Mouse (Mus musculus) layer of hippocampus, postnatal 36 days (tissue): ENCODE measurements around the gene Epb41l2. TPM values are rescaled to one million over a fixed set of nuclear protein-coding genes. Genes with fewer than 3 reads are reported as not detected.

Source experiments
- DNase-seq, 2 experiments: peaks; one replicate each; pipeline ENCODE4 v3.0.0; 2022
- total RNA-seq, 2 experiments: library from RNA; stranded (reverse); gene quantifications; 2 replicates each; pipeline ENCODE4 v1.2.3; 2021

The Epb41l2 gene
- total RNA-seq, 2 experiments from 2014 or later: 84.6 to 89.0 TPM

DNA sequence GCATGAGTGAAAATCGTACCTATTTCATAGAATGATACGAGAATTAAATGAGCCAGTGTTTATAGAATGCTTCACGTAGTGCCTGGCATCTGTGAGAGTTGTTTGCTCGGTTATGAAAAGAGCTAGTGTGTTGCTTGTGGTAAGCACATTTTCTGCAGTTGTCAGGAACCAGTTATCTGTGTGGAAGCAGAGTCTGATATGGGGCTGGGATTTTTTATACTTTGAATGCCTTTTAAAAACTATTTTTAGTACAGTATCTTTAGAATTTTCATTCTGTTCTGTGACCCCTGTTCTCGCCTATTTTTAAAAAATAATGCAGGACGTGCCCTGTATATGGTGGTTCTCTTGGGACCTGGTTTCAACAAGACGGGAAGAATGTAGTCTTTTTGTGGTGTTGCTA is 6.1 kb downstream of the Epb41l2 start:
- no peak for DNase-seq

DNA sequence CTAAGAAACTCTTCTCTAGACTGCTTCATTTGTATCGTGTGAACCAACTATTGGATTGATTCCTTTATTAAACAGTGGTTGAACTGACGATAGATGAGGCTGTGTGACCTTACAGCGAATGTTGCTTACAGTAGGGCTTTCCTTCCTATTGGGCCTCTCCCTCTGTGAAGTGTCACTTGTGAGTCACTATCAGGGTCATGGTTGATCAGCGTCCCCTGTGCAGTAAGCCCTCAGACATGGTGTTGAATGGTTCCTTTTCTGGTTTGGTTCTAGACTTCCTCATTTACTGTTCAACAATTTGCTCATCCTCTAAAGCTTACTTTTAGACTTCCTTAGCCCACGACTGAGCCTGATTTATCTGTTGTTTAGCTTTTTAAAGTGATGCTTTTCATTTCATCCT is 7.1 kb downstream of the Epb41l2 start:
- DNase-seq: no peak

DNA sequence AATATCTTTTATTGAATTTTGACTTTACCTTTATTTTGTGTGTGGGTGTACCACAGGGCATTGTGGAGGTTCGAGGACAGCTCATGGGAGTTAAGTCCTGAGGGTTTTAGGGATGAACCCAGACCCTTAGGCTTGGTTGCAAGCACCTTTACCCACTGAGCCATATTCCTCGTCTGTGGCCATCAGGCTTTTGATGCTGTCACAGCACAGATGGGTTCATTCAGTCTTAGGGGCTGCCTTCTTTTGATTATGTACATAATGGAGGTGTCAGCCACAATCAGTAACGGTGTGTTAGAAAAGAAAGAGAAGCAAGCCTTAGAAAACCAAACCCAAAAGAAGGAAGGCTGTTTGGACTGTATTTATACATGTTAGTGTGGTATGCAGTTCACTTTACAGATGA is 9.3 kb downstream of the Epb41l2 start:
- DNase-seq: no peak

DNA sequence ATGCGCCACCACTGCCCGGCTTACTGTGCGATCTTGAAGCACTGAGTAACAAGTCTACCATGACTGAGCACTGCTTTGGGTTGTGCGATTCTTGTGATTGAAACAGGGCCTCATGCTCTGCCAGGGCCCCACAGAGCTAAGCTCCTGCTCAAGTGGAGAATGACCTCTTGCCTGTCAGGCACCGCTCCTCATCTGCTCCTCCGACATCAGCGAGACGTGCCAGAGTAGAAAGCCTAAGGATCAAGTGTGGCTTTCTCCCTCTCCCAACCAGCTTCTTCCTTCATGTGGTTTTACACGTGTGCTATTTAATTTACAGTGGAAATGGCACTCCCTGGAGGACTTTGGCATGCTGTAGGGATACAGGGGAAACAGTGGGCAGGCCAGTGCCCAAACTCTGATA is 10.1 kb downstream of the Epb41l2 start:
- DNase-seq: no peak

DNA sequence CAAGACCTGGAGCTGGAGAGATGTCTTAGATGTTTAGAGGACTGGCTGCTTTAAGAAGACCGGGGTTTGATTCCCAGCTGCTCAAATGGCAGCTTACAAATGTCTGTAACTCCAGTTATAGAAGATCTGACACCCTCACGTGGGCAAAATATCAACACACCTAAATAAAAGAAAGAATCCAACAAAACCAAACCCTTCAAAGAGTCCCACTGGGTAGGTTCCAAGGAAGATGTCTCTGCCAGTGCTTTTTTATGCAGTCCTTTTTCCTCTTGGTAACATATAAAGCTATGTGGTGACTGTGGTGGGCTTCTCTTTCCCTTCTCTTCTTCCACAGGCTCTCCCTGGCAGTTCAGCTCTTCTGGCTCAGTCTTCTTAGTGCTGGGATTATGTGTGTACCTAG is 11.7 kb downstream of the Epb41l2 start:
- no peak for DNase-seq

DNA sequence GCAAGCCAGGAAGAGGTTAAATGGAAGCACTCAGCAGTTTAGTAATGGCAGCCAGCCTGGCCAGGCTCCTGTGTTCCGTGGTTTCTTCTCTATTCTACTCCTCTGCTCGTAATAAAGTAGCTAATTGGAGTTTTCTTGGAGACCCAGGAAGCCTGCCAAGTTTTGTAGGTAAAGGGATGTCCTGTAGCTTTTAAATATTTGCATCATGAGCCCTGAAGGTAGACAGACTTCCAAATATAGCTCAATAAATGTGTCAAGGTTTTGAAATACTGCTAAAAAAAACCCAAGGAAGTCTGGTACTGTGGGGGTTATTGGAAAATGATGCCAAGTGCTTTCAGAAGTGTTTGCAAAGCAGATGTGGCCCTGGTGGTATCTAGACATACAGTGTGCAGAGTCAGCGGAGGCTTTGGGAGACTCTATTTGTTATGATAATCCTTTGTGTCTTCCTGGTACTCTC is 12.3 kb downstream of the Epb41l2 start:
- DNase-seq: no peak

DNA sequence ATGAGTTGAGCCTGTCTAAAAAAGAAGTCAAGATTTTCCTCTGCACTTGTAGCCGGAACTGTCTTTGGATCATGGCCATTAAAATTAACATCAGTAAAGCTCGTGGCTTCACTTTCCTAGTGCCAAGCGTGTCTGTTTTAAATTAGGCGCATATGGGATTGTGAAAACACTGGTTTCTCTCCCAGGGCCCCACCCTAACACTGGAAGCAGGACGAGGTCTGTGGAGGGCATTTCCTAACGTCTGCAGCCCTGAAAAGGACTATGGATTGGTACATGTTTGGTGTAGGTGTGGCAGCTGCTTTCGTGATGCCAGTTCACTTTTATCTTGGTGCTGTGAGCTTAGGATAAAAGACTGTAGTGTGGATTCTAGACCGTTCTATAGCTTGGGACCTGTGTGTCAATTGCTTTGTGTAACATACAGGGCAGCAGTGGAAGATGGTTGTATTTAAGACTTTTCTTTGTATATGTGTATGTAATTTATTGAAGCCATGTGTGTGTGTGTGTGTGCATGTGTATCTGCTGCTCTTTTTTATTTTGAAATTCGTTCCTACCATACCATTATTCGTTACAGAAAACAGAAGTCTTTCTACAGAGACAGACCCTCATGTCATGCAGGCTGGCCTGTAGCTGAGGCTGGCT is 13.0 kb downstream of the Epb41l2 start:
- no peak for DNase-seq

DNA sequence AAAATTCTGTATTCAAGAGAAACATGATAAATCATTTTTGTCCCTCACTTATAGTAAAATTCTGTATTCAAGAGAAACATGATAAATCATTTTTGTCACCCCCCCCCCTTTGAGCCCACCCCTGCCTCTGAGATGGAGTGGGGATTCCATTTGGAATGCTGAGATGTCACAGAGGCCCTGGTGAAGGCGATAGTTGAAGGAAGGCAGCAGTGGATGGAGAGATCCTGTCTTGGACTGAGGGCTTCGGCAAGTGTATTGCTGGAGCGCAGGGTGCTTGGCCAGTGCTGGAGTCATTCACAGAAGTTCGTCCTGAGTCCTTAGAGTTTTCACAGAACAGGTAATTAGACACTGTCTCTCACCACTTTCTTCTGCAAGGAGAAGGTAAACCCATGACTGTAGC is 15.4 kb downstream of the Epb41l2 start:
- no peak for DNase-seq

DNA sequence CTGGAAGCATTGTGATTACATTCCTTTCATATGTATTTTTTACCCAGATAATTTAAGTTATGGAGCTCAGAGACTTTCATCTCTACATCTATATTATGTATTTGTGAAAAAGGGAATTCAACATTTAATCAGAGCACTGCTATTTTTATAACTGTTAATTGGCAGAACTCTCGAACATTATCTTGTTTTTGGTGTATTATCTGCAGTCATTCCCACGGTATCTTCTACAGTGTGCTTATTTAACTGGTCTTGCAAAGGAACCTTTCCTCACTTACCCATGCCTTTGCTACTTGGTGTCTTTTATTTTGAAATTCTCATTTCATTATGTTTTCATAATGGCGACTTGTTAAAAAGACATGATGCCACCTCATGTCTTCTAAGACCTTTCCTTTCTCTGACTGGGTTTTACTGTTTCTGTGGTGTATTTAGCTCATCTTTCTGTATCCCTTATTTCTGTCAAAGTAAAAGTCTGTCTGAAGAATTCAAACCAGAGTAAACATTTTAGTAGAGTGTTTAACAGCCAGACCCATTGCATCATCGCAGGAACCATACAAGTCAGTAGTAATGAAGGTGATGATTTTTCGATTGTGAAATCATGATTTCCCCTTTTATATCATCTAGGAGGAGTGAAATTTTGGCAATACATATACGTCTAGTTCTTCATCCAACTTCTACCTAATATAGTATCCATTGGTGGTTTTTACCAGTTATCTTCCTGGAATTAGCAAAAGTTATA is 21.3 kb downstream of the Epb41l2 start:
- DNase-seq: no peak

DNA sequence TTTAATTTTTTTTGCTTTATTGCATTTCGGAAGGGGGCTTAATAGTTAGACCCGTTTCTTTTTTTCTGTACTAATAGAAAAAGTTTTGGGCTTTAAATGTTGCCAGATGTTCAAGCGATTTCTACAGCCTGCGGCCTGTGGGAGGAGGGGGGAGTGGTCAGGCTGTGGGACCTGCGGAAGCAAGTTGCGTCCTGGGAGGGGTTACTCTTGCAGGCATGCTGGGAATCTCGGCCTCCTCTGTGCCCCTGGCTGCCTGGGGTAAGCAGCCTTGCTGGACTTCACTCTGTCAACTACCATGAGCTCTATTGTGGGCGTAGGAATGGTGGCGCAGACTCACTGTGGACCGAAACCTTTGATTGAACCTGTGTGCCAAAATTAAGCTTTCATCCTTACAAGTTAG is 22.4 kb downstream of the Epb41l2 start:
- DNase-seq: no peak

DNA sequence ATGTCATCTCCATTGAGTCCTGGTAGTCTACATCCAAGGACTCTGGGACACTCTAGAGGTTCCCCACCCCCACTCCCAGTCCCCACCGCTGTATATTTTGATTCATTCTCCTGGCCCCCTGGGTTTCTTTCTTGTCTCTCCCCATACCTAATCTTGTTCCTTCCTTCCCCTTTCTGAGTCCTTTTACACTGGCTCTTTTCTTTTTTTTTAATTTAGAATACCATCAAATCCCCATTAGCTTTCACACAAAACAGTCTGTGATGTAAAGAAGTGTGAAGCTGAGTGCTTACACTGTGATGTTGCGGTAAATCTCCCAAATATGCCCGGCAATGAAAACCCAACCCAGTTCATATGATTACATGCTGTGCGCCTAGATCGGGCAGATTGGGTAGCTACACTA is 23.6 kb downstream of the Epb41l2 start:
- DNase-seq: no peak

DNA sequence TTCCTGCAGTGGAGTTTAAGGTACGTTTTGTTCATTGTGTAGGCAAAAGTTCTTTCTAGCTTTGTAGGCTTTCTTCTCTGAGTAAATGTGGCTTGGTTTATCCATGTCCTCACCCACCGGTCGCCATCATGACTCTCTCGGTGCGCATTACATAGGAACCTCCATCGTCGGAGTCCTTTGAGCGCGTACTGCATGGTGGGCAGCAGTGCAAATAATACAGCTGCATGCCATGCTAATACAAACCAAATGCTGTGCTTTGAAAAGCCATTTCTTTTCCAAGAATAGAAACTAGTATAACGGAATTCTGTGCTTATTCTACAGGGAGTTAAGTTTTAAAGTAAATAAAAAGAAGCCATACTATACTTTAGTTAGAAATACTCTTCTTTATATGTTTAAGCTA is 24.8 kb downstream of the Epb41l2 start:
- DNase-seq: no peak

DNA sequence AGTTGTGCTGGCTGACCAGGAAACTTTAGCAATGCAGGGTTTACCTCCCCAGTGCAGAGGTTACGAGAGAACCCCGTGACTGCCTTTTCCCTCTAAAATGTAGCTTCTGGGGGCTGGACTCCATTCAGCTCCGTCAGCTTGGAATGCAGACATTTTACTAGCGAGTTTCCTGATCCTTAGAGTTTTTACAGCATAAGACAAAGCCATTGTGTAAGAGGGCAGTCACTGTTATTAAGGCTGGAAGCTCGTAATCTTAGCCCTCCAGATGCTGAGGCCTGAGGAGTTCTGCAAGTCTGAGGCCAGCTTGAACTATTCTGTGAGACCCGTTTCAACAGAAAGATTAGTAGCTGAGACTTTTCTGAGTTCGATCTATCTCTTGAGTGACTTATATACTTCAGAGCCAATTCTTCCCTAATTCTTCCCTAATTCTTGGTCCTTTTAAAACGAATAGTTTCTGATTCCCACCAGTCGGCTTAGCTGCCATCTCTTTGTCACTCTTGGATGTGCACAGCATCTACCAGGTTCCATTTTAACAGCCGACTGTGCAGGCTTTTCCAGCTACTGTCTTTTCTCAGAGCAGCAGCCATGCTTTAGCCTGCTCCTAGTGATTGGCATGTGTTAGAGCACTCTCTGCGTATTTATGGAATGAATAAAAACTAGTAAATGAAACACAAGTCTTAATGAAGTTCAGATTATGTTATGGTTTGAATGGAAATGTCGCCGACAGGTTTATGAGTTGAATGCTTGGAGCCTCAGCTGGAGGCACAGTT is 26.4 kb downstream of the Epb41l2 start:
- no peak for DNase-seq

DNA sequence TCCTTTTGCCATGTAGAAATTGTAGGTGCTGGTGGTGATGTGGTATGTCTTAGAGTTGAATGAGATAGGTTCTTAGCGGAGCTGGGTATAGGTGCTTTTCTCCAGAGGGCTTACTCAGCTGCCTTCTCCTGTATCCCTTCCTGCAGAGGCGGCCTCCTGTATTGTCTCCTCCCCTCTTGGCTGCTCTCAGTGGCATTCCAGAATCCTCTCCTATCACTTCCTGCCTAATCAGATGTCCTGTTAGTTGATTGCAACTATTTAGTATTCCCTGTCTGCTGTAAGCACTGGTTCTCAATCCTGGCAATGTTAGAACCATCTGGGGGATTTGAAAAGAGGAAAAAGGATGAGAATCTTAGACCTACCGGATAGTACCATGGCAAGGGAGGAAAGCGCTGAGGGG is 27.3 kb downstream of the Epb41l2 start:
- no peak for DNase-seq

DNA sequence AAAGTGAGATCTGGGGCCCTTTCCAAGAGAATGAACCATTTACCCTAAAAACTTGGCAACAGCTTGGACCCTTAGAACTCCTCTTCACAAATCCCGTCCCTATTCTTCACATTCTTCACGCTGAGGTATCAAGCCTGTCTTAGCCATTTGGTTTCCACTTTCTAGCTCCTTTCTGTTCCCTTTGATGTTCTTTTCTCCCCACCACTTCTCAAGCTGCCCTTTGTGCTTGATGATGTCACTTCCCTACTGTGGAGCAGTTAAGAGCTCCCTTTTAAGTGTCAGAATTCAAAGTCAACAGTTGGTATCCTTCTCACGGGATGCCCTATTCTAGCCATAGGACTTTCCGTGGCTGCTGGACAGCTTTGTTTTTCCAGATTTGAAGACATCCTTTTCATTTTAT is 27.7 kb downstream of the Epb41l2 start:
- DNase-seq: no peak

DNA sequence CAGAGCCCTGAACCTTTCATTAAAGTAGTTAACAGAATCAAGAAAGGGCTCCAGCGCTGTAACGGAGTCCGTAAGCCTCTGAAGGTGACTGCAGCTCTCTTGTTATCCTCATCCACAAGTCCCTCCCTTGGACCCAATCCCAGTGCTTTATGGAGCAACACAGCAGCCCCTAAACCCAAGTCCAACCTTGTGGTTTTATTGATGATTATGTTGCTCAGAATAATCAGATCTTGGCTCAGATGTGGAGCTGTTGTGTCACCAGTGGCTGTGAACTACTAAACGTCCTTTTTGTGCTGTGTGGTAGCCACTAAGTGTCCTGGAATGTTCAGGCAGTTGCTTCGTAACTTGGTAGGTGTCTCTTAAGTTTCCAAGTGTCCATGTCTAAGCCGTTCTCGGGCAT is 33.2 kb downstream of the Epb41l2 start:
- DNase-seq: no peak

DNA sequence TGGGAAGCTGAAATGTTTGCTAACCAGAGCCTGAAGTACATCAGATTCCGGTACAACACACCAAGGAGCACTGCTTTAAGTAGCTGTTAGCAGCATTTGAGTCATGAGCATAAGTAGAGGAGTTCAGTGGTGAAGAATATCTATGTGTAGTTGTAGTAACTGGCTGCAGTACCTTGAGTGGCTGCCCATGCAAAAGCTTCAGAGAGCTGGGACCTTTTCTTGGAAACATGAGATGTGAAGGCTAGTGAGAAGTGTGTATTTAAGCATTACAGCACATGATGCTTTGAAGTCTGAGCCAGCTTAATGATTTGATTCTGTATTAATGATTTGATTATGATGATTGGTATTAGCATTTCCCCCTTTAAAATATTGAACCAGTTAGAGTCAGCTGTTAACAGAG is 34.1 kb downstream of the Epb41l2 start:
- DNase-seq: no peak

DNA sequence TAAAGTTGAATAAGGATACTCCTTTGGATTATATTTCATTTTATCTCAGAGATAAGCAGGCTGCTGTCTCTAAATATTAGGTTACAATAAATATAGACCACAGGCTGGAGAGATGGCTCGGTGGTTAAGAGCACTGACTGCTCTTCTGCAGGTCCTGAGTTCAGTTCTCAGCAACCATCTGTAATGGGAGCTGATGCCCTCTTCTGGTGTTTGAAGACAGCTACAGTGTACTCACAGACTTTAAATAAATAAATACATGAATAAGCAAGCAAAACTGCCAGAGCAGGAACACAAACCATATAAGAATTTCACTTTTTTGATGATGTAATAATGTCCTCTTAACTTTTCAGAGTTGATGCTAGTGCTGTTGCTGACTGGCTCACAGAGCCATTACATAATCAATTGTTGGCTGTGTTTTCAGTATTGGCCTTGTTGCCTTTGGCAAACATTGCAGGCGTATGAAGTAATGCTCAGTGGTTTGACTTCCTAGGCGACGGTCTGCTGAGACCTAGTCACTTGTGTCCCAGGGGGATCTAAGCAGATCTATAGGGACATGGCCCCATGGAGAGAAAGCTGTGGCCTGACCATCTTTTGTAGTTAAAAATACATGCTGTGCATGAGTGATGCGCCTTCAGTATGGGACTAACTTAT is 35.8 kb downstream of the Epb41l2 start:
- DNase-seq: no peak

DNA sequence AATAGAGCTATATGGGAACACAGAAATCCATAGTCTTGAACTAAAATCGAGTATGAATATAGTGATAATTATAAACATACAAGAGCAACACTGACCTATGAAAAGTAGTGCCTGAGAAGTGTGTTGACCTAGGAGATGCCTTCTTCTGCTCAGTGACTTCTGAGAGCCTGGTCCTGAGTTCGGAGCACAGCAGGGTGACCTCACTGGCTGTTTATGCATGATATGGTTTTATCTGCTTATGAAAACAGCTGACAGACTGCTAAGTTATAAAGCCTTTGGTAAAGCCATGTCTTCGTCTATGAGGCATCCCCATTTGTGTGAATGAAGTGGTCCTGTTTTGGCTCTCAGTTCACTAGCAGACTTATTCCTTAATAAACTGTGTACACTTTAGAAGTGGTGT is 37.3 kb downstream of the Epb41l2 start:
- DNase-seq: no peak

DNA sequence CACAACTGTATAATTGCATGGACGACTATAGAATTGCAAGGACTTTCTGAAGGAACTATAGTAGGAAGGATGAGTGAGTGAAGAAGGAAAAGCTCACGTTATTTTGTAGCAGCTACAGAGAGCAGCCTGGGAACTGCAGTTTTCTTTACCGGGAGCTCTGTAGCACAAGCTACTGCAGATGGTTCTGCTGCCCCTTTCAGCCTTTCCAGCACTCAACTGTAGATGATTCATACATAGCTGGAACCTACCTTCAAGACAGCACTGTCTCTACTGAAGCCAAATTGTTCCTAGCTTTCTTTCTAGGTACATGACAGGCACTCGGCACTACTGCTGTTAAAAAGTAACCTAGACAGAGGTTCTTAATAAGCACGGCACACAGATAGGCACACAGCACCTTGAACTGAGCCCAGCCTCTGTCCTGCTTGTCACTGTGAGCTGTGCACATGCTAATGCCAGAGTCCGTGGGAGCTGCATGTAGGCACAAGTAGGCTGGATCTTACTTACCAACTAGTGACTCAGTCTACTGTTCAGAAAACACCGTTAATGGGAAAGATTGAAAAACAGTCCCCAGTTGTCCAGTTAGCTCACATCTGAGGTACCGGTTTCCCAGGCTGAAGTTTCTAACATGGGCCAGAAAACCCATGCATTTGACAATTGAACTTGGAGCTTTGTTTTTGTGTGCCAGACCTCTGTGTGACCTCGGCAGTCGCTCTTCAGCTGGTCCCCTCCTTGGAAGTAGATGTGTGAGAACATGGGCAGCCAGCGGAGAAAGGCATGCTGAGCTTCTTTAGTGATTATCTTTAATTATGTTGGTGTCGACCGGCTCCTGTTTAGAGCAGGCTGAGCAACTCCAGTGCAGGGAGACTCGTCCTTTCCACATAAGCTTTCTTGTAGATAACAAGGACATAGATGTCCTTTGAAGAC is 38.4 kb downstream of the Epb41l2 start:
- no peak for DNase-seq

DNA sequence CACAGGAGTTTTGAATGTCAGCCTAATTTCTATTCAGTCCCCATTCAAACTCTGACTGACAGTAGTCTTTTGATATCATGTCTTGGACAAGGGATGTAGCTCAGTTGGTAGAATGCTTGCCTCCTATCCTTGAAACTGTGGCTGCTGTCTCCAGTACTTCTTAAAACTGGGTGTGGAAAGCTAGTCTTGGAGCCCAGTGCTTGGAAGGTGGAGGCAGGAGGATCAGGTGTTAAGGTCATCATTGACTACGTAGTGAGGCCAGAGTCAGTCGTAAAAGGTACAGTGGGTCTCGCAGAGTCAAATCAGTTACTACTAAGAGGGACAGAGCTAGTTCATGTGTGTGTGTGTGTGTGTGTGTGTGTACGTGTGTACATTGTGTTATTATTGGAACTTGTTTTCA is 39.4 kb downstream of the Epb41l2 start:
- DNase-seq: no peak

DNA sequence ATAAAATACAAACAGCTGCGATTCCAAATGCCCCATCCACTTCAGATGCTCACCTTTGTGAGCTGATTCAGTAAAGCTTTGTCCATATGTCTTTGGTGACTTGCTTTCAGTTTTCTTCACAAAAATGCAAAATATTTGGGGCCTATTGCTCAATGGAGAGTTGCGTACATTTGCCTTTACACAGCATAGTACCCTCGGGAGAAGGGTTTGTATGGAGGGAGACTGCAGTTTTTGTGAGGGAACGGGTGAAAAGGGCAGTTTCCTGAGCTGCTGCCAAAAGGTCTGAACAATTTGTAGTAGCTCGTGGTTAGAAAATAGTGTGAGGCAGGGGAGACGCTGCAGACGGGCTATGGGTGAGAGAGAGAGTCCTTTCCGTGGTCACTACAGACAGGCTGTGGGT is 40.5 kb downstream of the Epb41l2 start:
- DNase-seq: no peak
